ENCODE assay signal across 8 mouse cellular contexts in genomic region chrX:93069569-93070289, GRCm38 (mm10).
DNase-seq lines count a peak whose midpoint lies in the region; ATAC-seq and TF ChIP-seq lines count a peak whose summit lies in the region.

No protein-coding gene starts in this region.

- H3K27ac ChIP-seq in heart, embryonic 11.5 days (ENCODE audit: low read depth, low read length): no peak overlapping the region
- no peak overlapping the region for H3K27ac ChIP-seq in limb, embryonic 11.5 days (replicated peaks; ENCODE audit: low read depth, low read length)
- no peak overlapping the region for H3K27ac ChIP-seq in midbrain, embryonic 16.5 days (ENCODE audit: low read length)
- H3K27ac ChIP-seq in testis, adult 2 months (ENCODE audit: control insufficient read depth, insufficient read depth, low read depth, low read length): 0 out of 2 replicates have a peak overlapping the region, but pooled peaks have one; percentile 29

- no peak for TF ChIP-seq CTCF in testis, adult 2 months (IDR thresholded peaks at IDR 0.05; ENCODE audit: control insufficient read depth, insufficient read depth, insufficient replicate concordance, low read depth, low read length)

- DNase-seq in 3134 (ENCODE audit: extremely low read depth, insufficient read length, low spot score) (peak; percentile 14), ZHBTc4 (ENCODE audit: low read depth, low spot score) (peak; percentile 63)
- DNase-seq in embryo, embryonic 11 days: peak; percentile 86
- peak; percentile 59 for DNase-seq in kidney, adult 9 months
- peak; percentile 55 for DNase-seq in limb, embryonic 11.5 days (ENCODE audit: low spot score)

- no peak overlapping the region for H3K4me3 ChIP-seq in heart, embryonic 11.5 days (ENCODE audit: low read depth, low read length)
- H3K4me3 ChIP-seq in limb, embryonic 11.5 days (ENCODE audit: low read depth, low read length): no peak overlapping the region
- H3K4me3 ChIP-seq in midbrain, embryonic 16.5 days (ENCODE audit: low read depth, low read length): 0 out of 2 replicates have a peak overlapping the region, but pooled peaks have one; percentile 21
- no peak overlapping the region for H3K4me3 ChIP-seq in testis, adult 2 months (ENCODE audit: control insufficient read depth, low read depth, low read length)

- no peak for ATAC-seq in heart, embryonic 11.5 days (replicated peaks; ENCODE audit: insufficient number of reproducible peaks, low FRiP score, low TSS enrichment)
- ATAC-seq in limb, embryonic 11.5 days (ENCODE audit: insufficient number of reproducible peaks, low FRiP score, low TSS enrichment, low read depth): no peak
- peak; percentile 85 for ATAC-seq in midbrain, embryonic 16.5 days

- H3K9me3 ChIP-seq in heart, embryonic 11.5 days (replicated peaks; ENCODE audit: control insufficient read depth, low read length): no peaks in the 10 kb centered on the region
- no peaks in the 10 kb centered on the region for H3K9me3 ChIP-seq in limb, embryonic 11.5 days (ENCODE audit: control insufficient read depth, low read length)
- no peaks in the 10 kb centered on the region for H3K9me3 ChIP-seq in midbrain, embryonic 16.5 days (replicated peaks; ENCODE audit: control insufficient read depth, low read length, poor library complexity, severe bottlenecking)

- no peak for TF ChIP-seq POLR2A in testis, adult 2 months (IDR thresholded peaks at IDR 0.05; ENCODE audit: control insufficient read depth, low read depth, low read length)

- 14% methylated on average over 13 of the region's 13 CpGs for WGBS in heart, embryonic 11.5 days (ENCODE audit: insufficient replicate concordance)
- 19% methylated on average over 13 of the region's 13 CpGs for WGBS in limb, embryonic 11.5 days
- 18% methylated on average over 13 of the region's 13 CpGs for WGBS in midbrain, embryonic 16.5 days

- no peaks in the 10 kb centered on the region for H3K36me3 ChIP-seq in heart, embryonic 11.5 days (ENCODE audit: control insufficient read depth, insufficient read depth, low read length)
- no peaks in the 10 kb centered on the region for H3K36me3 ChIP-seq in limb, embryonic 11.5 days (ENCODE audit: control insufficient read depth, insufficient read depth, low read length)
- no peaks in the 10 kb centered on the region for H3K36me3 ChIP-seq in midbrain, embryonic 16.5 days (ENCODE audit: control insufficient read depth, insufficient read depth, low read length)
- no peaks in the 10 kb centered on the region for H3K36me3 ChIP-seq in testis, adult 2 months (ENCODE audit: control insufficient read depth, insufficient read depth, low read length)

- H3K27me3 ChIP-seq in heart, embryonic 11.5 days (ENCODE audit: control insufficient read depth, insufficient read depth, low read length): no peaks in the 10 kb centered on the region
- no peaks in the 10 kb centered on the region for H3K27me3 ChIP-seq in limb, embryonic 11.5 days (ENCODE audit: control insufficient read depth, insufficient read depth, low read length)
- no peaks in the 10 kb centered on the region for H3K27me3 ChIP-seq in midbrain, embryonic 16.5 days (ENCODE audit: control insufficient read depth, insufficient read depth, low read depth, low read length)
- no peaks in the 10 kb centered on the region for H3K27me3 ChIP-seq in testis, adult 2 months (ENCODE audit: control insufficient read depth, insufficient read depth, low read length)

- peak overlapping the region; percentile 51 for H3K4me2 ChIP-seq in heart, embryonic 11.5 days
- no peak overlapping the region; the same call in 1 of the 2 replicates for H3K4me2 ChIP-seq in limb, embryonic 11.5 days (ENCODE audit: low read depth, severe bottlenecking)
- peak overlapping the region; percentile 46 for H3K4me2 ChIP-seq in midbrain, embryonic 16.5 days (ENCODE audit: low read length)

- H3K4me1 ChIP-seq in heart, embryonic 11.5 days (ENCODE audit: control insufficient read depth, insufficient read depth, low read length): no peaks in the 10 kb centered on the region
- H3K4me1 ChIP-seq in limb, embryonic 11.5 days (ENCODE audit: control insufficient read depth, insufficient read depth, low read length): no peaks in the 10 kb centered on the region
- H3K4me1 ChIP-seq in midbrain, embryonic 16.5 days (ENCODE audit: control insufficient read depth, insufficient read depth, low read length): no peaks in the 10 kb centered on the region
- no peaks in the 10 kb centered on the region for H3K4me1 ChIP-seq in testis, adult 2 months (ENCODE audit: control insufficient read depth, insufficient read depth, low read length)

- no peak overlapping the region for H3K9ac ChIP-seq in heart, embryonic 11.5 days (ENCODE audit: low read depth, low read length)
- no peak overlapping the region for H3K9ac ChIP-seq in limb, embryonic 11.5 days (ENCODE audit: low read length)
- H3K9ac ChIP-seq in midbrain, embryonic 16.5 days (ENCODE audit: low read depth, low read length): peak overlapping the region; percentile 35; the same call in 1 of the 2 replicates

Comparison
In these comparisons a context has a peak if more than half of its experiments do, and no peak if none do; other contexts are left out.
1. DNase-seq: peak in every context shown above with its lines; median percentile 86 in embryo, embryonic 11 days; 63 in ZHBTc4; 59 in kidney, adult 9 months; 55 in limb, embryonic 11.5 days; 14 in 3134.